In genomic region chr1:183349840-183350239, GRCm38 (mm10) we compare ENCODE assay signal across 9 mouse cellular contexts. TPM values are rescaled to one million over a fixed set of nuclear protein-coding genes. Genes with fewer than 3 reads are reported as not detected.
DNase-seq lines count a peak whose midpoint lies in the region; ATAC-seq and TF ChIP-seq lines count a peak whose summit lies in the region.
"Had no signal": no experiment of that assay in that cellular context is flagged by ENCODE, and none has a peak within 500 bp of the region (broad histone marks: within the 10 kb centered on the region; RNA-seq: fewer than 3 reads in every experiment).

No protein-coding gene starts in this region.

- H3K36me3 ChIP-seq in ES-E14 (ENCODE audit: control insufficient read depth, insufficient read depth, low read length, poor library complexity, severe bottlenecking), result peaks cover 17% of the 10 kb centered on the region; the same call in 1 of the 2 replicates

- intact Hi-C loops in left cerebral cortex, postnatal 10 days (cut with DNase I), result no loop called here
- intact Hi-C loops in left cerebral cortex, postnatal 36 days (cut with DNase I), result no loop called here

- H3K4me3 ChIP-seq in ES-E14 (ENCODE audit: insufficient read depth in 1 of 2, low read depth in 1 of 2, low read length in 2 of 2, poor library complexity in 1 of 2, severe bottlenecking in 1 of 2), result no peak overlapping the region
- H3K4me3 ChIP-seq: neural tube, embryonic 12.5 days had no signal

- no peak overlapping the region for H3K27ac ChIP-seq in ES-E14 (ENCODE audit: insufficient read depth, low read depth, low read length, poor library complexity, severe bottlenecking)
- H3K27ac ChIP-seq: neural tube, embryonic 12.5 days had no signal

- no peak overlapping the region for H3K9ac ChIP-seq in ES-E14 (ENCODE audit: insufficient read depth, low read depth, low read length, poor library complexity, severe bottlenecking)
- H3K9ac ChIP-seq: neural tube, embryonic 12.5 days had no signal

- ATAC-seq in monocyte, adult 5-6 weeks (replicated peaks; ENCODE audit: insufficient number of reproducible peaks, low FRiP score, low TSS enrichment, poor library complexity, severe bottlenecking), result peak; percentile 84

- no peaks in the 10 kb centered on the region for H3K9me3 ChIP-seq in ES-E14 (ENCODE audit: control insufficient read depth, insufficient read depth, low read depth, low read length)
- H3K9me3 ChIP-seq: neural tube, embryonic 12.5 days had no signal

- H3K4me1 ChIP-seq in ES-E14 (ENCODE audit: control insufficient read depth in 2 of 2, insufficient read depth in 2 of 2, low read length in 2 of 2, poor library complexity in 1 of 2), result peaks cover 2 to 3% of the 10 kb centered on the region in 2 experiments; a peak in 2 of 4 replicates

- in situ Hi-C loops in ES-E14 (cut with MboI; ENCODE audit: low sequenced_read_pairs in 2 of 2, unreplicated experiment in 2 of 2), result no loop called here

- DNase-seq in left cerebral cortex, postnatal 10 days (ENCODE audit: extremely low spot score in 1 of 2, low spot score in 2 of 2), result peak; percentile 32 to 59
- no peak for DNase-seq in left cerebral cortex, postnatal 36 days (ENCODE audit: low spot score in 2 of 2)
- DNase-seq in ES-E14 (ENCODE audit: low read depth, low spot score), result peak; percentile 52
- peak; percentile 62 for DNase-seq in c-Kit-negative CD71-positive TER-119-positive erythroid progenitor cells, embryonic 14.5 days (ENCODE audit: low read depth, low spot score)
- DNase-seq in forelimb bud, embryonic 11.5 days (ENCODE audit: low read depth, low spot score), result peak; percentile 60
- peak; percentile 69 to 79 for DNase-seq in kidney, postnatal 36 days
- DNase-seq in ovary, postnatal 10 days (ENCODE audit: low spot score), result no peak

TF ChIP-seq in ES-E14, 5 proteins besides CTCF, POLR2A, EP300 and RAD21:
- TF ChIP-seq MAFK (IDR thresholded peaks at IDR 0.05; ENCODE audit: insufficient read depth, low read depth, low read length), result peak; percentile 55; the same call in 1 of the 2 replicates
- no peak for TF ChIP-seq HCFC1 (IDR thresholded peaks at IDR 0.05; ENCODE audit: borderline replicate concordance, insufficient read depth, low read length)

RNA-seq across cellular contexts. Expression of gene Mia3, which starts 19.5 kb away (rescaled TPM):
- total RNA-seq in left cerebral cortex, postnatal 10 days (2021), result 100 to 1,000 TPM; 279 to 289 TPM
- total RNA-seq in left cerebral cortex, postnatal 36 days (2021), result 100 to 1,000 TPM; 217 to 225 TPM
- total RNA-seq in ES-E14 (2012; rRNA removed), result 182 and 232 TPM in 2 replicates
- 152 to 289 TPM (median 253 TPM) in 3 replicates for total RNA-seq in monocyte, adult 5-6 weeks (2017)

RNA-seq across cellular contexts. Expression of gene Taf1a, which starts 38.9 kb away (rescaled TPM):
- total RNA-seq in left cerebral cortex, postnatal 10 days (2021), result 10 to 100 TPM; 16.0 to 17.5 TPM
- 10 to 100 TPM; 11.6 to 21.1 TPM for total RNA-seq in left cerebral cortex, postnatal 36 days (2021)
- 20.7 and 20.8 TPM in 2 replicates for total RNA-seq in ES-E14 (2012; rRNA removed)
- total RNA-seq in monocyte, adult 5-6 weeks (2017), result 10.9 to 33.3 TPM (median 14.9 TPM) in 3 replicates

RNA-seq across cellular contexts. Expression of gene Brox, which starts 52.8 kb away (rescaled TPM):
- total RNA-seq in left cerebral cortex, postnatal 10 days (2021), result 10 to 100 TPM; 62.3 to 64.8 TPM
- total RNA-seq in left cerebral cortex, postnatal 36 days (2021), result 10 to 100 TPM; 45.6 to 54.2 TPM
- total RNA-seq in ES-E14 (2012; rRNA removed), result 25.5 and 34.1 TPM in 2 replicates
- 67.0 to 80.6 TPM (median 72.1 TPM) in 3 replicates for total RNA-seq in monocyte, adult 5-6 weeks (2017)

RNA-seq across cellular contexts. Expression of gene Aida, which starts 53.5 kb away (rescaled TPM):
- 10 to 100 TPM; 56.4 to 61.4 TPM for total RNA-seq in left cerebral cortex, postnatal 10 days (2021)
- total RNA-seq in left cerebral cortex, postnatal 36 days (2021), result 10 to 100 TPM; 49.6 to 54.4 TPM
- 22.0 and 28.5 TPM in 2 replicates for total RNA-seq in ES-E14 (2012; rRNA removed)
- total RNA-seq in monocyte, adult 5-6 weeks (2017), result 84.3 to 93.7 TPM (median 84.8 TPM) in 3 replicates

Comparison
In these comparisons a context has a peak if more than half of its experiments do, and no peak if none do; other contexts are left out.
1. DNase-seq: peak in left cerebral cortex, postnatal 10 days (2 of 2), ES-E14 (single experiment), c-Kit-negative CD71-positive TER-119-positive erythroid progenitor cells, embryonic 14.5 days (single experiment), forelimb bud, embryonic 11.5 days (single experiment) and kidney, postnatal 36 days (2 of 2); none in left cerebral cortex, postnatal 36 days (0 of 2) and ovary, postnatal 10 days (single experiment).